Mouse (Mus musculus) adrenal gland, adult (tissue): ENCODE results near the gene Rbm14.
A peak's percentile ranks its signal among the peaks of the same experiment; 100 is the strongest.

ENCODE experiments used
- DNase-seq, 2 experiments: peaks; one replicate each; pipeline ENCODE4 v3.0.0; 2022 to 2023; ENCODE audit warnings: low spot score in 1 of 2; ENCODE audit not compliant: inconsistent age in 2 of 2

Rbm14 gene

GRCm38 (mm10) chr19:4811063-4811908 lies at the start of gene Rbm14, which contains the start of gene Gm21992:
Rbm14 (minus strand) TSS chr19:4811634.
Gm21992 (minus strand) TSS chr19:4811612.
- DNase-seq = peak; percentile 99

DNA sequence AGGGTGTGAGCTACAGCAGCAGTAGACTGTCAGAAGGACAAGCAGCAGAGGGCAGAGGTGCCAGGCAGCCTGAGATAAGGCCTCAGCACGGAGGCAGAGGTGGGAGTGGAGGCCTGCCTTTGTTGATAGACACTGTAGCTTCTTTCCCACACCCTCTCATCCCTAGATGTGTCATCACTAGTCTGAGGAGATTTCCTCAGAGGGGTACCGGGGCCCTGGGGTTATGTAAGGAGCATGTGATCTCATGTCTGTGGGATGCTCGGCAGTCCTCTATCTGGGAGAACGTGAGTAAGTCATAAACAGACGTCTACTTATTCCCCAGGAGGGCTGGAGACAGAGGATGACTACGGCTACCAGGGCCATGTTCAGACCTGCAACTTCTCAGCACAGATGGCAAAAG lies 47.6 kb upstream of the Rbm14 start:
- DNase-seq = peak; percentile 29 to 48

GRCm38 (mm10) chr19:4855951-4856350 lies 44.5 kb upstream of the Rbm14 start:
- DNase-seq = peak; percentile 80 to 87

DNA sequence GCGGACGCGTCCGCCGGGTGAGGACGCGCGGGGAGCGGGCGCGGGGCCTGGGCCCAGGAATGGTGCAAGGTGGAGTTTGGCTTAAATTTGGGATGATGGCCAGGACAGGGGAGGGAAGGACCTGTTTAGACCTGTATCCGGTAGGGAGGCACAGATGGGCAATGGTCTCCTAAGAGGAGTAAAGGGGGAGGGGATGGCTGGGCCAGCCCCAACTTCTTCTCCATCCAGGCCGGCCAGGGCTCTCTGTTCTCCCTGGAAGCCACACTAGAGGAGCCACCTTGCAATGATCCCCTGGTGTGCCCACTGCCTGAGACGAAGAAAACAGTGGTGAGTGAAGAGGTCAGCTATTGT lies 44.0 kb upstream of the Rbm14 start:
- DNase-seq = no peak

DNA sequence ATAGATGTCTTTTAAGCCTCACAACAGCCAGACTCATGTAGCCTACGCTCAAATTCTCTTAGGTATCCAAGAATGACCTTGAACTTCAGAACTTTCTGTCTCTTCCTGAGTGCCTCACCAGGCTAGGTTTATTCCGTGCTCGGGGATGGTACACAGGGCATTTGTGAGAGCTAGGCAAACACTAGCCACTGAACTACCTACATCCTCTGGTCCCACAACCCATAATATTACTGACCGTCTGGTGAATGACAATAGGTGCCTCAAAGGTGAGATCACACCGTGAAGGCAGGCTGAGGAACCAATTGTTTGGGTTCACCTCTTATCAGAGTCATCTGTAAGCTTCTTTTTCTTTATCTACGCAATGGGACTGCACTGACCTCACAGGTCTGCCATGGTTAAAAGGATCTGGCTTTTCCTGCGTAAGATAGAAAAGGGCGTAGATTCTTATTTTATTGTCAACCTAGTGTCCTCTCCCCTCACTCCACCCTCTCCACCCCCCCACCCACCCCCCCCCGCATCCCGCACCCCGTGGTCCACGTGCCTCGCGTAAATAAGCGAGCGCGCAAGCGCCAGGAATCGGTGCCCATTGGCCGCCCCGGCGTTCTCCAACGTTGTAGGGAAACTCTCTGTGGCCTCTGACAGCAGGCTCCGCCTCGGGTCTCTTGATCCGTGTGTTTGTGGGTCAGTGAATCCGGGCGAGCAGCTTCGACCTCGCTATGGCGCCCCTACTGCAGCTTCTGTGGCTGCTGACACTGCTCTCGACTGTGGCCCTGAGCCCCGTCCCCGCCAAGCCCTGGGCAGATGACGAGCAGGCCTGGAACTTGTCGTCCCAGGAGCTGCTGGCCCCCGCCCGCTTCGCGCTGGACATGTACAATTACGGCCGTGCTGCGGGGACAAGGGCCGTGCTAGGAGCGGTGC lies 43.4 kb upstream of the Rbm14 start, which contains the start of gene Ctsf:
Gene Ctsf (plus strand): TSS at position 579 of the 918 bp plus-strand sequence.
- peak; percentile 95 to 97 for DNase-seq

GRCm38 (mm10) chr19:4850281-4850680 lies 38.8 kb upstream of the Rbm14 start:
- no peak for DNase-seq

DNA sequence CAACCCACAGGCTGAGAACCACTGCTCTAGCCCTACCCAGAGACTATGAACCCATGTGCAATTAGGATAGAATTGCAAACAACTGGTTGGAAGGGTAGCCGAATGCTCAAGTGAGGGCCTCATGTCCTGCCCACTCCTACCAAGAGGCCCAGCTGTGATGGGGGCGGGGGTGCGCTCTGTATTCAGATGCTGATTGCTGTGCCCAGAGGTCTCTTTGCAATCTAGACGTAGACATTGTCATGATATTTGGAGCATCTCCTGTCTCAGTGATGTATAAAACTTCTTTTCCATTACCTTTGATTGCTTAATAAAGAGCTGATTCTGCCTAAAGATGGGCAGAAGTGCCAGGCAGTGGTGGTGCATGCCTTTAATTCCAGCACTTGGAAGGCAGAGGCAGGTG lies 38.4 kb upstream of the Rbm14 start:
- no peak for DNase-seq

GRCm38 (mm10) chr19:4847490-4847889 lies 36.1 kb upstream of the Rbm14 start:
- peak in 1 of 2 experiments; percentile 78 for DNase-seq

GRCm38 (mm10) chr19:4845846-4846245 lies 34.4 kb upstream of the Rbm14 start:
- peak in 1 of 2 experiments; percentile 61 for DNase-seq

DNA sequence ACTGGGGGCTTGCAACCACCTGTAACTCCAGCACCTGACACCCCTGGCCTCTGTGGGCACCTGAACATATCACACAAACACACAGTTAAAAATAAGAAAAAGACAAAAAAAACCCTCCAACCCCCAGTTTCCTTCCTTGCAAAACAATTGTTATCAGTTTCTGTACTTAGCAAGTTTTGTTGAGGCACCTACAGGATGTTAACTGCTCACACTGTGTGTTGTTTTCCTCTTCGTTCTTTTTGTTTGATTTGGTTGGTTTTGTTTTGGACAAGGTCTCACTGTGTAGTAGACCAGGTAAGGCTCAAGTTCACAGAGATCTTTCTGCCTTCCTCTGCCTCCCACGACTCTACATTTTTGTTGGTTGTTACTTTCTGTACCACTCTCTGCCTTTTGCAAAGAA lies 31.2 kb upstream of the Rbm14 start:
- no peak for DNase-seq

- no peak for DNase-seq
Measured at GRCm38 (mm10) chr19:4840848-4841247, 29.4 kb upstream of the Rbm14 start.

- peak; percentile 97 to 98 for DNase-seq
Measured at GRCm38 (mm10) chr19:4839149-4839548, 27.7 kb upstream of the Rbm14 start, which contains the start of the genes Ccs and Ccdc87. Ccs (minus strand) TSS chr19:4839332. Ccdc87 (plus strand) TSS chr19:4839366.

- peak in 1 of 2 experiments; percentile 68 for DNase-seq
Measured at GRCm38 (mm10) chr19:4838526-4839140, 27.2 kb upstream of the Rbm14 start.

- no peak for DNase-seq
Measured at GRCm38 (mm10) chr19:4837049-4837448, 25.6 kb upstream of the Rbm14 start.

- DNase-seq = peak; percentile 47 to 81
Measured at GRCm38 (mm10) chr19:4836096-4836495, 24.7 kb upstream of the Rbm14 start.

GRCm38 (mm10) chr19:4833977-4834376 lies 22.5 kb upstream of the Rbm14 start:
- peak; percentile 71 to 81 for DNase-seq

GRCm38 (mm10) chr19:4829156-4829555 lies 17.7 kb upstream of the Rbm14 start:
- DNase-seq = peak; percentile 50 to 86

GRCm38 (mm10) chr19:4828444-4829114 lies 17.1 kb upstream of the Rbm14 start:
- DNase-seq = peak in 1 of 2 experiments; percentile 44

DNA sequence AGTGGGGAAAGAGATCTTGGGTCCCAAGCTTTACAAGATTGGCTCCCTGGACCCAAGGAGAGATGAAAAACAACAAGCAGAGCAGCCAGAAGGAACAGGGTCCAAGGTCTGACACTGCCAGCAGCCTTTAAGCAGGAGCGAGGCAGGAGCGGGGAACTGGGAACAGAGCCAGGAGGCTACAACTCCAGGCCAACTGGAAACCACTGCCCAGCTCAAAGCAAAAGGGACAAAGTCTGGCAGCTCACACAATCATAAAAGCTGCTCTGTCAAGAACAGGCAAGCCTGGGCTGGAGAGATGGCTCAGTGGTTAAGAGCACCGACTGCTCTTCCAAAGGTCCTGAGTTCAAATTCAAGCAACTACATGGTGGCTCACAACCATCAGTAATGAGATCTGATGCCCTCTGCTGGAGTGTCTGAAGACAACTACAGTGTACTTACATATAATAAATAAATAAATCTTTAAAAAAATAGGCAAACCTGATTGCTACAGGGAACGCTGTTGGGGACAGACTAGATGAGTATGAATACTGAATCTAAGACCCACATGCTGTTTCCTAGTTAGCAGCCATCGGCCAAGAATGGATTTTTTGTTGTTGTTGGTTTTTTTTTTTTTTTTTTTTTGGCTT lies 9.4 kb upstream of the Rbm14 start:
- DNase-seq = peak; percentile 60 to 83
